Mouse (Mus musculus): ENCODE measurements around the gene Gm44503. TPM values are rescaled to one million over a fixed set of nuclear protein-coding genes. Genes with fewer than 3 reads are reported as not detected.

Gene Gm44503
- polyA plus RNA-seq, 1 experiment = not detected

DNA sequence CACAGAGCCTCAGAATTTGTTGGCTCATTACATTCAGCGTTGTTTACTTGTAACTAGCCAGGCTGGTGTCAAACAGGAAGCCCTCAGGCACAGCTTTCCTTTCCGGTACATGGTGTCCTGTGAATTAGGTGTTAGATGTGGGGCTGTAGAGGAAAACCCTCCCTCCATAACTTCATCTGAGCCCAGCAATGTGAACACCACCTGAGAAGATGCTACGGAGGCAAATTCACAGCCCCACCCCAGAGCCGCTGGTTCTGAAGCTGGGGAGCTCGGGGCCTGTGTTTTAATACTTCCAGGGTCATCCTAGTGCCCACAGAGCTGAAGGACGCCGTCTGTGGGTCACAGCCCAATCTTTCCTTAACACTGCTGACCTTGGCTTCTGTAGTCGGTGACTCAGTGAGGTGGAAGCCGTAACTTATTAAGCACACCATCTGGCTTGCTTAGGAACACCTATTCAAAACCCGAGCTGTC lies 96.8 kb downstream of the Gm44503 start:
- peaks cover 18% of the 10 kb centered on the region for H3K4me1 ChIP-seq (ENCODE audit: control insufficient read depth, insufficient read depth, low read length)
- no peak for DNase-seq
- 54% methylated on average over 10 of the region's 10 CpGs for WGBS
- TF ChIP-seq CTCF (IDR thresholded peaks at IDR 0.05; ENCODE audit: insufficient read depth, low read length) = no peak
- TF ChIP-seq POLR2A (IDR thresholded peaks at IDR 0.05; ENCODE audit: borderline replicate concordance, extremely low read depth, low read depth, low read length) = no peak
- H3K4me3 ChIP-seq (replicated peaks; ENCODE audit: extremely low read depth, low read depth, low read length) = no peak overlapping the region

DNA sequence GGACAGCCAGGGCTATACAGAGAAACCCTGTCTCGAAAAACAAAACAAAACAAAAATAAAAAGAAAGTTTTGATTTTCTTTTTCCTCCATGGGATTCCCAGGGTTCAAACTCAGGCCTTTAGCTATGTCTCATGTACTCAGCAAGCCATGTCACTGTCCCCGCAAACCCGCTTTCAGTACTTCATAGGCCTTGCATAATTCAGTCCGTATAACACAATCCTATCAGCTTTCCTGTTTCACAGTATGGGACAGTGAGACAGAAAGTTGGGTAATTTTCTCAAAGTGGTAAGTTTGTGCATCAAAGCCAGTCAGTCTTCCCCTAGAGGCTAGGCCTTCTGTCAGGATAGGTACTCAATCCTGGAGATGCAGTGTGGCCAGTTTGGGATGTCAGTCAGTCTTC lies 100.6 kb downstream of the Gm44503 start:
- Histone ChIP-seq H3K4me3 (replicated peaks; ENCODE audit: extremely low read depth, low read depth, low read length) (no peak overlapping the region), H3K4me1 (ENCODE audit: control insufficient read depth, insufficient read depth, low read length) (peaks cover 15% of the 10 kb centered on the region)
- no peak for TF ChIP-seq CTCF (IDR thresholded peaks at IDR 0.05; ENCODE audit: insufficient read depth, low read length)
- no peak for DNase-seq
- WGBS = 87% methylated on average over 4 of the region's 4 CpGs

DNA sequence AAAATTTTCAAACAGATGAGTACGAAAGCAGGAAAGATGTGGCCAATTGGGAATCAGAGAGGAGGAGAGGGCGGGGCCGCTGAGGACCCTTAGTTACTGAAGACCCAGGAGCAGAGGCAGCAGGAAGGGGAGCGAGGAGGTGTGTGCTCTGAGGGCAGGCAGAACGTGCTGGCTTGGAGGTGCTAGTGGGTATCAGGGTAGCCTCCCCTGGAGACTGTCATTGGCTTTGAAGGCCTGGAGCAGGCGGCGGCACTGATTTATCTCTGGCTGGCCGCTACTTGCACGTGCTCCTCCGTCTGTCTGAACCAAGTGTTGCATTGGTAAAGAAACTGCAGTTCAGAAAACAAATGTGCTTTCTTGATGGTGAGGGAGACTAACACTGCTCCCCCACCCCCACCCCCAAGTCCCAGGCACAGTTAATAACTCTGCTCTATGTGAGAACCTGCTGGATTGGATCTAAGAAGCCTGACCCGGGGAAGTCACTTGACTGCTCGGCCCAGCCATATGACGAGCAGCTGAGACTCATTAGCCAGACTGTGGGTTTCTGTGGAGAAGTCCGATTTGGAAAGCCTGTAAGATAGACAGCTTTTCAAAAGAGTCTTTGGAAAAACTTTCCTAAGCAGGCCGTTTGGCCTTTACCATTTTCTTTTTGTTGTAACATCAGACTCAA lies 105.1 kb downstream of the Gm44503 start:
- H3K4me1 ChIP-seq (ENCODE audit: control insufficient read depth, insufficient read depth, low read length) = peaks cover 8% of the 10 kb centered on the region
- no peak overlapping the region for H3K4me3 ChIP-seq (replicated peaks; ENCODE audit: extremely low read depth, low read depth, low read length)
- no peak for TF ChIP-seq CTCF (IDR thresholded peaks at IDR 0.05; ENCODE audit: insufficient read depth, low read length)
- TF ChIP-seq POLR2A (IDR thresholded peaks at IDR 0.05; ENCODE audit: borderline replicate concordance, extremely low read depth, low read depth, low read length) = no peak
- WGBS = 53% methylated on average over 15 of the region's 15 CpGs
- no peak for DNase-seq

Other genes with a start within 250 kb of the Gm44503 start
- gene Prtg, start 152.0 kb upstream of the Gm44503 start, polyA plus RNA-seq (2012; rRNA removed) = 0.04 and 0.05 TPM in 2 replicates
- gene Pygo1, start 33.2 kb upstream of the Gm44503 start, polyA plus RNA-seq (2012; rRNA removed) = 1.4 and 2.0 TPM in 2 replicates
- gene Dyx1c1, start 67 bp upstream of the Gm44503 start, polyA plus RNA-seq (2012; rRNA removed) = 1.2 and 1.7 TPM in 2 replicates
- 11.7 and 21.1 TPM in 2 replicates for gene Ccpg1os, start 26.5 kb downstream of the Gm44503 start, polyA plus RNA-seq (2012; rRNA removed)
- gene Ccpg1, start 26.6 kb downstream of the Gm44503 start, polyA plus RNA-seq (2012; rRNA removed) = 16.9 and 28.1 TPM in 2 replicates
- gene Pigb, start 81.5 kb downstream of the Gm44503 start, polyA plus RNA-seq (2012; rRNA removed) = 8.4 and 12.1 TPM in 2 replicates
- 16.7 and 29.8 TPM in 2 replicates for gene Rab27a, start 86.0 kb downstream of the Gm44503 start, polyA plus RNA-seq (2012; rRNA removed)
- gene Khdc3, start 143.0 kb downstream of the Gm44503 start, polyA plus RNA-seq (2012; rRNA removed) = 0.25 and 0.31 TPM in 2 replicates
- not detected in 2 replicates for gene Gm20509, start 143.6 kb downstream of the Gm44503 start, polyA plus RNA-seq (2012; rRNA removed)
- gene Rsl24d1, start 154.6 kb downstream of the Gm44503 start, polyA plus RNA-seq (2012; rRNA removed) = 9.3 and 18.8 TPM in 2 replicates